Mouse (Mus musculus) left cerebral cortex, adult 9 months (tissue): ENCODE measurements around the gene Zfand2a.

ENCODE experiments used
- DNase-seq, 2 experiments: peaks; one replicate each; pipeline ENCODE4 v3.0.0; 2022; ENCODE audit warnings: low spot score in 2 of 2

The Zfand2a gene

DNA sequence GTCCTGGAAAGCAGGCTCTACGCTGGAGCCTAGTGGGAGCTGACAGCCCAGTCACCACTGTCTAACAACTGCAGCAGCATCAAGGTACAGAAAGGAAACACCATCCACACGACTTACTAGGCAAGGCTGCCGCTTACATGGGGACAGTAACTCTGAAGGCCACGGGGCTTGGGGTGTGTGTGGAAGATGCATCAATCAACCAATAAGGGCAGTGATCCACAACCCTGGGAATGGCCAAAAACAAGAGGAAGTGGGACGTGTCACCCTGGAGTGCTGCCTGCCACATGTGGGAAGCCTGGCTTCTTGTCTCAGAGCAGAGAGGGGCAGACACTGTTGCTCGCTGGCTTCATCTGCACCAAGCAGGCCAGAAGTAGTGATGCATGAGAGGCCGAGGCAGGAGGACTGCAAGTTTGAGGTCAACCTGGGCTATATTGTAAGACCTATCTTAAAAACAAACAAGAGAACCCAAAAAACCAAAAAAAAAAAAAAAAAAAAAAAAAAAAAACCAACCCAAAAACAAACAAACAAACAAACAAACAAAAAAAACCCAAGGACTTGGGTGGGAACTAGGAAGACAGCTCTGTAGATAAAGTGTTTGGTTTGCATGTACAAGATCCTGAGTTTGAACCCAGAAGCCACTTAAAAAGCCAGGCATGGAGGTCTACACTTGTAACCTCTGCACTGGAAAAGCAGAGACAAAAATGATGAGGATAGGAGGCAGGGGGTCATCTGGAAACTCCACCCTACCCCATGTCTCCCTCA, 51.4 kb downstream of the Zfand2a start:
- DNase-seq, result no peak

DNA sequence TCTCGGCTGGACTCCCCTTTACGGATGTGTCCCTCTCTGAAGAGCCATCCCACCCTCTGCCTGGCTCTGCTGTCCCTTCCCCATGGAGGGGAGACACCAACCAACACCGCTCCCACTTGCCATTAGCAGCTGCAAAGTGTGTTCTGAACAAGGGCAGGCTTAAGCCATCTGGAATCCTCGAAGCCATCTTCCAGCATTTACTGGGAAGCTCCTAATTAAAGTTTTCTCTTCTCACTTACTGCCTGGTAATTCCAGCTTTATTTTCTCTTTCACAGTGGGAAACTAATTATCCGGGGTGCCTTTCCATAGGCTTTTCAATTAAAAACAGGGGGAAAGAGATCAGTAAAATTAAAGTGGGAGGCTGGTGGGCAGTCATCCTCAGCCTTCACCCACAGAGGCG, 52.0 kb downstream of the Zfand2a start:
- DNase-seq, result no peak

DNA sequence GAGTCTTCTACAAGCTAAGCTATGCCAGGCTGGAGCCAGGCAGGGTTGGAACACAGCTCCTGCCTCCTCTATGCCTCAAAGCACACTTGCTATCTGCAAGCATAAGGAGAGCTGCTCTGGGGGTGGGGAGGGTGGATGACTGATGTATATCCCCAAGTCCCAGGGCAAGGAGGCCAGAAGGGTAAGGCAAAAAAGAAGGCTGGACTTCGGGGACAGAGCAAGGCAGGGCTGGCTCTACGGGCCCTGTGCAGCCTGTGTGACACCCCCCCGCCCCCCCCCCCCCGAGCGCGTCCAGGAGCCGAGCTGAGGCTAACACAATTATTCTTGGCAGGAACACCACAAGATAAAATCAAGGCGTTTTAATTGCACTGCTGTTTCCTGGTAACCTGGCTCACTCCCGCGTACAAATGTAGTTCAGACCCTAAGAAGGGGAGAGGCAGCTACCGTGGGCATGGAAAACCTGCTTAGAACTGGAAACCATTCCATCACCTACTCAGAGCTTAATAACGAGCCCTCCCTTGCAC, 54.5 kb downstream of the Zfand2a start:
- DNase-seq, result peak in 1 of 2 experiments; percentile 51

DNA sequence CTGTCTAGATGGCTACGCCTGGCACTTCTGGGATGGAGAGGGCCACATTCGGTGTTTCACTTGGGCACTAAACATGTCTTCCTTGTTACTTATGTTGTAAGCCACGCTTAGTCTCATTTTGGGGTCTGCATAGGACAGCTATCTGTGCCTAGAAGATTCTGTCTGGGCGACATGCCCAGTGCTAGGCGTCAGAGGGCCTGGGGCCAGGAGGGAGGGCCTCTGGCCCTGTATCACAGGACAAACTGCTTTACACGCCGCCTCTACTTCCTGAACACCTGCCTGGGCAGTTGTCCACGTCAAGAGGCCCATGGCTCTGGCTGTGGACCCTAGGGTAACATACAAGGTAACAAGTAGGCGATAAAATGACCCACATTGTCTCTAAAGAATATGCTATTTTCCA, 56.4 kb downstream of the Zfand2a start:
- no peak for DNase-seq

DNA sequence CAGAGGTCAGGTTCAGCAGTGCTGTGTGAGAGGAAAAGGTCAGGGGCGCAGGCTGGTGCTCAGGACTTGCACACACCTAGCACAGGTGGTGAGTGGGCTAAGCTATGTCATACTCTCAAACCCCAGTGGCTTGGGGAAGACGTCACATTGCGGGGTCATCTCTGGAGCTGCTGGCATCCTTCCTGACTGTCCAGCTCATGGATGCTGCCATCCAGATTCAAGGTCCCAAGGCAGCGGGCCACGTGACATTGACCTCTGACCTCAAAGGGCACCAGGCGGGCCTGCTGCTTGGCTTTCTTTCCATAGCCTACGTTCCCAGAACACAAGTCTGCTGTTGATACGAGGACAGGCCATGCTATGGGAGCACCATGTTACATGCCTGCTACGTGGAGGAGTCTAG, 57.3 kb downstream of the Zfand2a start:
- DNase-seq, result no peak

GRCm38 (mm10) chr5:139425198-139425597, 59.2 kb downstream of the Zfand2a start:
- DNase-seq, result no peak

GRCm38 (mm10) chr5:139423026-139423865, 61.1 kb downstream of the Zfand2a start, which contains the start of gene Gper1:
TSS of gene Gper1 (plus strand) at chr5:139423151.
- no peak for DNase-seq
